Mouse (Mus musculus): ENCODE results near the gene Pde8b. TPM values are rescaled to one million over a fixed set of nuclear protein-coding genes. Genes with fewer than 3 reads are reported as not detected.

Gene Pde8b
- 7.3 and 7.5 TPM in 2 replicates for polyA plus RNA-seq (2014; fragmentation: Nextera tagmentation; extraction: Ambion mirVana)

DNA sequence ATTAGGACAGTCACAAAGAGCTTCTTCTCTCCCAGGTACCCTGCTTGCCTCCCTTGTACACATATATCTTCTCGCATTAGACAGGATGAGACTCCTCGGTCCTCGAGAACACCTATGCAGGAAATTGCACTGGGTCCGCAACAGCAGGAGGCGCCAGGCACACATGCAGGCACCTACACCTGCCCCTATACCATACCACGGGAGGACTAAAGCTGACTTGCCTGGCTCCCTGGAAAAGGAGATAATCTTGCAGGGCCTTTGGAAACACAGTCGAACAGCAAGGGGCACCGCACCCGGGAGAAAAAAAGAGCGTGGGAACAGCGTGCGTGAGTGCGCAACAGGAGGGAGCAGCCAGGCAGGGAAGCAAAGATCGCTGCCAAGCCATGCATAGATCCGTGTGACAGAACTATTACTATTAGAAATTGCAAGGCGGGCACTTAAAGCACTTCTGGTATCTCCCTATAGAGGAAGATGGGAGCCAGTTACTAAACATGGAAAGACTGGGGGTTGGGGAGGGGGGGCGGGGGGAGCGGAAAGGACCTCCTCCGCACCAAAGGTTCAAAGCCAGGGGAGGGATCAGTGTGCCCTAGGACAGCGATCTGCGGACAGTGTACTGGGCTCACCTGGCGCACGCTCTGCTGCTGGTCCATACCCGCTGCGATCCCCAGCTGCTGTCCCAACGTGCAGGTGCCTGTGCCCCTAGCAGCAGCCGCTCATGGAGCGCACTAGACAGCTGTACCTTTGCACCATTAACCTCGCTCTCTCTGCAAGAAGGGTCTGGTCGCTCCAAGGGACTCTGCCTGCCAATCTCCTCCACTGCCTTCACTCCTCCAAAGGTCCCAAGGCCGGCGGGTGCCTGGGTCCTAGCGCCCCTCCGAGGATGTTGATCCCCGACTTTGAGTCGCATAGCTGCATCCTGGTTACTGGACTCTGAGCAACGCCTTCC lies at the start of gene Pde8b:
Gene Pde8b, minus strand, starts transcription at position 826 of the 946 bp plus-strand sequence.
- H3K9me3 ChIP-seq (ENCODE audit: control insufficient read depth, low read length) = no peaks in the 10 kb centered on the region
- DNase-seq = peak; percentile 59
- peak within 1 kb of the TSS; percentile 39; the same call in 1 of the 2 replicates for H3K9ac ChIP-seq (replicated peaks; ENCODE audit: low read length)
- H3K4me2 ChIP-seq (ENCODE audit: low read length) = peak within 1 kb of the TSS; percentile 78
- no peaks in the 10 kb centered on the region for H3K36me3 ChIP-seq (ENCODE audit: control insufficient read depth, insufficient read depth, low read length)
- no peak within 1 kb of the TSS for H3K27ac ChIP-seq (replicated peaks; ENCODE audit: low read depth, low read length)
- ATAC-seq (ENCODE audit: low FRiP score, low TSS enrichment) = no peak
- peaks cover 4% of the 10 kb centered on the region; the same call in 1 of the 2 replicates for H3K4me1 ChIP-seq (ENCODE audit: control insufficient read depth, insufficient read depth, low read length)
- WGBS = 4% methylated on average over 37 of the region's 37 CpGs
- no peaks in the 10 kb centered on the region for H3K27me3 ChIP-seq (ENCODE audit: control insufficient read depth, insufficient read depth, low read length)
- peak within 1 kb of the TSS; percentile 41 for H3K4me3 ChIP-seq (replicated peaks; ENCODE audit: low read depth, low read length)

DNA sequence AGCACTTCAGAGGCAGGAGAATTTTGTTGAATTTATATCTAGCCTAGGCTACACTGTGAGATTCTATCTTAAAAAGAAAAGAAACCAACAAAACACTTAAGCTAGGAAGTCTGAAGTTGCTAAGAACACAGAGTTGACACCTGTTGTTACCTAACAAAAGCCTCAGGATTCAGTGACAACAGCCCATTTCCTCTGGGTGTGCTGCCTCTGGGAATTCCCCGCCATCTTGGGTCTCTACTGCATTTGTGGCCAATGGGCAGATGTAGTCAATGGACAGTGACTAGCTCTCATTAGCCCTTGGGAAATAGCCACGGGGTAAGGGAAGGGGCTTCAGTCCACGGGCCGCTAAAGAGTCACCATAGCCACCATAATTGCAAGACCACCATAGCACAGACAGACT lies 41.8 kb upstream of the Pde8b start:
- no peak overlapping the region for H3K9ac ChIP-seq (replicated peaks; ENCODE audit: low read length)
- H3K27me3 ChIP-seq (ENCODE audit: control insufficient read depth, insufficient read depth, low read length) = no peaks in the 10 kb centered on the region
- H3K27ac ChIP-seq (replicated peaks; ENCODE audit: low read depth, low read length) = no peak overlapping the region
- no peak overlapping the region for H3K4me2 ChIP-seq (ENCODE audit: low read length)
- no peaks in the 10 kb centered on the region for H3K4me1 ChIP-seq (ENCODE audit: control insufficient read depth, insufficient read depth, low read length)
- no peaks in the 10 kb centered on the region for H3K36me3 ChIP-seq (ENCODE audit: control insufficient read depth, insufficient read depth, low read length)
- ATAC-seq (ENCODE audit: low FRiP score, low TSS enrichment) (no peak), DNase-seq (no peak)
- H3K4me3 ChIP-seq (replicated peaks; ENCODE audit: low read depth, low read length) = no peak overlapping the region
- WGBS = 54% methylated on average over 4 of the region's 4 CpGs
- H3K9me3 ChIP-seq (ENCODE audit: control insufficient read depth, low read length) = no peaks in the 10 kb centered on the region

DNA sequence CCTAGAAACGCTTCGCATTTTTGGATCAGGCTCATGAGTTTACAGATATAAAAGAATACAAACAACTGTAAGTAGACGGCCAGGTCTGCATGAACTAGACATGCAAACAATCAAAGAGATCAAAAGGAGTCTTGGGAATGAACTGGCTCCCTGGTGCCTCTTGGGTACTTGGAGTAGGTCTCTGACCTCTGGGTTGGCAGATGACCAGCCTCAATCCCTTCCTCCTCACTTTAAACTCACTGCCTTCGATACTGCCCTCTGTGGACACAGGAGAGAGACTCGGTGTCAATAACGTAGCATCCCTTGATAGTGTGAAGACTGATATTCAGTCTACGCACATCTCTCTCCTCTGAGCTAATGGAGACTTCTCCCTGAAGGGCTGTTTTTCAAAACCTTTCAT lies 37.9 kb upstream of the Pde8b start:
- Histone ChIP-seq H3K27me3 (ENCODE audit: control insufficient read depth, insufficient read depth, low read length) (no peaks in the 10 kb centered on the region), H3K27ac (replicated peaks; ENCODE audit: low read depth, low read length) (no peak overlapping the region), H3K9ac (replicated peaks; ENCODE audit: low read length) (no peak overlapping the region), H3K36me3 (ENCODE audit: control insufficient read depth, insufficient read depth, low read length) (no peaks in the 10 kb centered on the region), H3K9me3 (ENCODE audit: control insufficient read depth, low read length) (no peaks in the 10 kb centered on the region), H3K4me3 (replicated peaks; ENCODE audit: low read depth, low read length) (no peak overlapping the region), H3K4me1 (ENCODE audit: control insufficient read depth, insufficient read depth, low read length) (no peaks in the 10 kb centered on the region), H3K4me2 (ENCODE audit: low read length) (no peak overlapping the region)
- ATAC-seq (ENCODE audit: low FRiP score, low TSS enrichment) = no peak
- 82% methylated on average over 7 of the region's 7 CpGs for WGBS
- DNase-seq = no peak

DNA sequence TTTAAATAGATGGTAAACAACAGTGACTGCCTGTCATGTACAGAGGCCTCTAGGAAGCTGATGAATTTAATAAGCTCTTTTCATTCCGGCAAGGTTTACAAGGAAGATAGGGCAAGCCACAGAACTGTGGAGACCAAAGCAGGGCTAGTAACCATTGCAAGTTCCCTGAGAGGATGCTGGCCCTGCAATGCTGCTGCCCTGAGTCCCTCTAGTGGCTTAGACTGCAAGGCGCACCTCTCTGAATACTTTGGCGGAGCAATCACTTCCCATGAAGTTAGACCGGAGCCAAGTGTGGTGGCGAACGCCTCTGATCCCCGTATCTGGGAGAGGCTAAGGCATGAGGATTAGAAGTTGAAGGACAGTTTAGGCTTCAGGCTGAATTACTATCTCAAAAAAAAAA lies 36.9 kb upstream of the Pde8b start:
- peak; percentile 43; the same call in 1 of the 2 replicates for ATAC-seq (ENCODE audit: low FRiP score, low TSS enrichment)
- H3K4me3 ChIP-seq (replicated peaks; ENCODE audit: low read depth, low read length) = no peak overlapping the region
- H3K9ac ChIP-seq (replicated peaks; ENCODE audit: low read length) = no peak overlapping the region
- peak; percentile 90 for DNase-seq
- H3K4me2 ChIP-seq (ENCODE audit: low read length) = no peak overlapping the region
- H3K27ac ChIP-seq (replicated peaks; ENCODE audit: low read depth, low read length) = no peak overlapping the region
- no peaks in the 10 kb centered on the region for H3K27me3 ChIP-seq (ENCODE audit: control insufficient read depth, insufficient read depth, low read length)
- 3% methylated on average over 7 of the region's 7 CpGs for WGBS
- no peaks in the 10 kb centered on the region for H3K4me1 ChIP-seq (ENCODE audit: control insufficient read depth, insufficient read depth, low read length)
- H3K9me3 ChIP-seq (ENCODE audit: control insufficient read depth, low read length) = no peaks in the 10 kb centered on the region
- H3K36me3 ChIP-seq (ENCODE audit: control insufficient read depth, insufficient read depth, low read length) = no peaks in the 10 kb centered on the region

DNA sequence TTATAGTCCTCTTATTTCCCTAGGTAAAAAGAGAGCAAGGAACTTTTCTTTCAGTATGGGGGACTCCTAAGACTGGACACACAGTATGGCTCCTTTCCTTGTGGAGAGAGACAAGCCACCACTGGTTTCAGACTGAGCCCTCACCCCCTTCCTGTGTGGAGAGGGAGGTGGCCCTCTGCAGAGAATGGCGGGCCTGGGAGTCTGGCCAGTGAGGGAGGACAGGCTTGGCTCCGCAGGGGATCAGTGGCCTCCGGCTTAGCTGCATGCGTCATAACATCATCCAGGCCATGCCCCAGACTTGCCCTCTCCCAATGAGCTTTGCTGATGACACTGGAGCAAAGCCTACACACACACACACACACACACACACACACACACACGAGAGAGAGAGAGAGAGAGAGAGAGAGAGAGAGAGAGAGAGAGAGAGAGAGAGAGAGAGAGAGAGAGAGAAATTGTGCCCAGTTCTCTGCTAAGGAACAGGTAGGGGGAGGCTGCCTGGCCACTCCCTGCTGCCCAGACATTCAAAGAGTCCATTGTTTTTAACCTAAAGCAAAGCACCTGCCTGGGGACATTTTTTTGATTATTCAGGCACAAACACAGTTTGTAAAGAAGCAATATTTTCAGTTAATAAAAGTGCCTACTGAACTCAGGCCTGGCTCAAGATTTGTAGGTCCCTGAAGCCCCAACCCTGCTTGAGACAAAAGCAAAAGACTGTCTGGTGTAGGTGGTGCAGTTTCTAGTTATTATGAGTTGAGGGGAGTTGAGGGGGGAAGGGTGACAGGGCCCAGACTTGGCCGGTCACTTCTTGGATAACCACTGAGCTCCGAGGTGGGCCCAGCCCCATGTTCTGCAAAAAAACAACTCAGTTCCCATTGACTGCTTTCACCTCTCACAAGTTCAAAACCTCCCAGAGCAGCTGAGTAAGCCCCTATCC lies 31.9 kb upstream of the Pde8b start:
- Histone ChIP-seq H3K9me3 (ENCODE audit: control insufficient read depth, low read length) (no peaks in the 10 kb centered on the region), H3K4me1 (ENCODE audit: control insufficient read depth, insufficient read depth, low read length) (no peaks in the 10 kb centered on the region), H3K27me3 (ENCODE audit: control insufficient read depth, insufficient read depth, low read length) (no peaks in the 10 kb centered on the region), H3K27ac (replicated peaks; ENCODE audit: low read depth, low read length) (no peak overlapping the region), H3K36me3 (ENCODE audit: control insufficient read depth, insufficient read depth, low read length) (no peaks in the 10 kb centered on the region), H3K4me2 (ENCODE audit: low read length) (no peak overlapping the region), H3K9ac (replicated peaks; ENCODE audit: low read length) (no peak overlapping the region), H3K4me3 (replicated peaks; ENCODE audit: low read depth, low read length) (no peak overlapping the region)
- WGBS = 34% methylated on average over 6 of the region's 7 CpGs
- ATAC-seq (ENCODE audit: low FRiP score, low TSS enrichment) (no peak), DNase-seq (no peak)

DNA sequence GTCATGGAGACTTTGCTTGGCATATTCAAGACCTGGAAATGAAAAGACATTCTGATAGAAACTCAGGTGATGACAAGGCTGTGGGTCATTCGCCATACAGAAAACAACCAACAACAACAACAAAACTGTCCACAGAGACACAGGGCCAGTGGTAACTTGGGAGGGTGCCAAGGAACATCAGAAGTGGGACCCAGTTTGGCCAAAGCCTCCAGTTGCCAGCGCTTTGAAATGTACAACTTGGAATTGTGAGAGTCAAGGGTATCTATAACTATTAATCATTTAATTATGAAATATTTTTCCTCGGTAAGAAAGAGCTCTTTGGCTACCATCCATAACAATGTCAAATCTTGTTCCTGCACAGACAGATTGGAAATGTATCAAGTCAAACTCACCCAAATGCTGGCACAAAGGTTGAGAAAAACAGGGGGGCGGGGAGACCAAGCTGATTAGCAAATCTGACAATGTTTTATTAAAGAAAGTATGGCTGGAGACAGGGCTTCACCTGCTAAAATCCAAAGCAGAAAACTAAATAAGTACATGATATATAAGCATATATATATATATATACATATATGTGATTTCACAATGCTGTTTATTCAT lies 28.4 kb upstream of the Pde8b start:
- Histone ChIP-seq H3K4me3 (replicated peaks; ENCODE audit: low read depth, low read length) (no peak overlapping the region), H3K9ac (replicated peaks; ENCODE audit: low read length) (no peak overlapping the region), H3K4me2 (ENCODE audit: low read length) (no peak overlapping the region), H3K27me3 (ENCODE audit: control insufficient read depth, insufficient read depth, low read length) (no peaks in the 10 kb centered on the region), H3K36me3 (ENCODE audit: control insufficient read depth, insufficient read depth, low read length) (no peaks in the 10 kb centered on the region), H3K9me3 (ENCODE audit: control insufficient read depth, low read length) (no peaks in the 10 kb centered on the region), H3K27ac (replicated peaks; ENCODE audit: low read depth, low read length) (no peak overlapping the region), H3K4me1 (ENCODE audit: control insufficient read depth, insufficient read depth, low read length) (no peaks in the 10 kb centered on the region)
- WGBS = 91% methylated on average over 4 of the region's 4 CpGs
- DNase-seq = no peak
- ATAC-seq (ENCODE audit: low FRiP score, low TSS enrichment) = no peak

DNA sequence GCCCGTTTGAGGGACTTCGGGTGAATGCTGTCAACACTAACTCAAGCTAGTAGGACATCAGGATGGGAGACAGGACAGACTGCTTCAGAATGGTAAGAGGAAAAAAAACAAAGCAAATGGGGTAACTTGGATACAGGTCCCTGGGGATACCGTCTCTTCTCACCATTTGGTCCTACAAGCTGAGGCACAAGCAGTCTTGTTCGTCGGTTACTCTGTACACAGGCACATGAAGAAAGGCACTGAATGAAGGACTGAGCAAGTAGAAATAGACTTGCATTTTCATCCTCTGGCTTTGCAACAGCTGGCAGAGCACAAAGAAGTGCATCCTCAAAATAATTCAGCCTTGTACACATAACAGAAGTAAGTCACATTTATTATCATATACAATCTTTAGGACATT lies 14.6 kb upstream of the Pde8b start:
- DNase-seq (no peak), ATAC-seq (ENCODE audit: low FRiP score, low TSS enrichment) (no peak)
- Histone ChIP-seq H3K27me3 (ENCODE audit: control insufficient read depth, insufficient read depth, low read length) (no peaks in the 10 kb centered on the region), H3K36me3 (ENCODE audit: control insufficient read depth, insufficient read depth, low read length) (no peaks in the 10 kb centered on the region), H3K4me1 (ENCODE audit: control insufficient read depth, insufficient read depth, low read length) (no peaks in the 10 kb centered on the region), H3K4me2 (ENCODE audit: low read length) (no peak overlapping the region), H3K9ac (replicated peaks; ENCODE audit: low read length) (no peak overlapping the region), H3K9me3 (ENCODE audit: control insufficient read depth, low read length) (no peaks in the 10 kb centered on the region), H3K27ac (replicated peaks; ENCODE audit: low read depth, low read length) (no peak overlapping the region), H3K4me3 (replicated peaks; ENCODE audit: low read depth, low read length) (no peak overlapping the region)
- 92% methylated on average over 5 of the region's 5 CpGs for WGBS

All from midbrain, embryonic 14.5 days (tissue).